Mouse (Mus musculus) ES-E14 (cell line): ENCODE measurements around the gene Nectin1.

Experiments
- ZC3H11A ChIP-seq: IDR thresholded peaks from 2 replicates; pipeline ENCODE4 v1.6.1; 2012; ENCODE audit warnings: low read depth, mild to moderate bottlenecking, inconsistent platforms, low read length, borderline replicate concordance
- ZNF384 ChIP-seq: IDR thresholded peaks from 2 replicates; pipeline ENCODE4 v1.6.1; 2012; ENCODE audit warnings: low read depth, low read length, inconsistent platforms

- no peak for TF ChIP-seq ZNF384
- TF ChIP-seq ZC3H11A = no peak
These were observed 11.7 kb downstream of the Nectin1 start for GRCm38 (mm10) chr9:43755464-43755863.
